Mouse (Mus musculus) liver, adult 2 months (tissue): ENCODE measurements around the gene Slc48a1.

Experiments used
- CTCF ChIP-seq: fragments of 200-500 bp; IDR thresholded peaks from 2 replicates; pipeline ENCODE4 v1.5.1; 2011; ENCODE audit warnings: low read depth, low read length, control low read depth
- POLR2A ChIP-seq: fragments of 200-500 bp; IDR thresholded peaks from 2 replicates; pipeline ENCODE4 v1.6.1; 2011; ENCODE audit warnings: low read length, control low read depth; ENCODE audit not compliant: insufficient read depth; ENCODE audit errors: extremely low read depth

DNA sequence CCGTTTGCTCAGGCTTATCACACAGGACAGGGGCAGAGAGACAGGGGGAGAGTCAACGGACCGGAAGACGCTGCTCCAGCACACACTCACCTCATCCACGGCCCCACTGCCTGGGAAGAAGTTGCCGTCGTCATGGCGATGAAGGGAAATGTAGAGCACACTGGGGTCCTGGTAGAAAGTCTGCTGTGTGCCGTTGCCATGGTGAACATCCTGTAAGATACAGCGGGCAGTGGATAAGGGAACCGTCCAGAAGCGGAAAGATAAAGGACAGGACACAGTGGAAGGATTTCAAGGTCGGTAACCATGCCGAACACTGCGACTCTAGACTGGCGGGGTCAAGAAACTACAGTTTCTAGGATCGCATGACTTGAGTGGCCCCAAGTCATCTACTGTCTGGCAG is 19.8 kb downstream of the Slc48a1 start:
- TF ChIP-seq CTCF (no peak), POLR2A (no peak)
